Mouse (Mus musculus) embryonic fibroblast, embryonic 13.5 days (primary cell): Measurements from ENCODE around the gene Nsun5.

Experiments used
- CTCF ChIP-seq: IDR thresholded peaks from 2 replicates; pipeline ENCODE4 v1.5.1; 2011; ENCODE audit warnings: mild to moderate bottlenecking, control low read depth, low read length, moderate library complexity, borderline replicate concordance; ENCODE audit not compliant: insufficient read depth
- POLR2A ChIP-seq: IDR thresholded peaks from 2 replicates; pipeline ENCODE4 v1.6.1; 2011; ENCODE audit warnings: low read depth, mild to moderate bottlenecking, control low read depth, low read length, moderate library complexity

DNA sequence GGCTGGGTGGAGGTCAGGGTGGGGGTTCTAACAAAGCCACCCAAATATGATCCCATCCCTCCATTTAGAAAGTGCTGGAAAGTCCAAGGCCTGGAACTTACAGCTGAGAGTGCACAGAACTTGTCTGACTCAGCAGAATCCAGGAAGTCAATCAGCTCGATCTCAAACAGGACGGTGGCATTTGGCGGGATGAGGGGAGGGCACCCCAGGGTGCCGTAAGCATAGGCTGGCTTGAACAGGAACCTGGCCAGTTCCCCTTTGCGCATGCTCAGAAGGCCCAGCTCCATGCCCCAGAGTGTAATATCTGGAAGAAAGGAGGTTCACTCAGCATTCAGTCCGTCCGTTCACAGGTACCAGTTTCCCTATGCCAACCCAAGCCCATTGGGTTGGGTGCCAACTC lies 23.8 kb upstream of the Nsun5 start:
- no peak for TF ChIP-seq CTCF
- TF ChIP-seq POLR2A: no peak
